Mouse (Mus musculus): Measurements from ENCODE around the gene Rcsd1. TPM values are rescaled to one million over a fixed set of nuclear protein-coding genes. Genes with fewer than 3 reads are reported as not detected.

The Rcsd1 gene
- polyA plus RNA-seq, 1 experiment from 2014 or later, result 6.1 TPM

GRCm38 (mm10) chr1:165708686-165709380, 724 bp downstream of the Rcsd1 start:
- H3K27ac ChIP-seq (replicated peaks; ENCODE audit: low read depth, low read length), result no peak overlapping the region
- no peaks in the 10 kb centered on the region; the same call in 1 of the 2 replicates for H3K27me3 ChIP-seq (ENCODE audit: control insufficient read depth, insufficient read depth, low read length)
- DNase-seq (ENCODE audit: low spot score), result no peak
- H3K36me3 ChIP-seq (ENCODE audit: control insufficient read depth, insufficient read depth, low read length), result no peaks in the 10 kb centered on the region
- no peak for ATAC-seq (ENCODE audit: insufficient number of reproducible peaks, low FRiP score, low TSS enrichment, low read depth)
- 0 out of 2 replicates have a peak overlapping the region, but pooled peaks have one; percentile 97 for H3K4me2 ChIP-seq (ENCODE audit: low read depth, severe bottlenecking)
- H3K9ac ChIP-seq (ENCODE audit: low read length), result no peak overlapping the region
- H3K4me1 ChIP-seq (ENCODE audit: control insufficient read depth, insufficient read depth, low read length), result no peaks in the 10 kb centered on the region
- no peak overlapping the region for H3K4me3 ChIP-seq (ENCODE audit: low read depth, low read length)
- 34% methylated on average over 9 of the region's 9 CpGs for WGBS
- H3K9me3 ChIP-seq (ENCODE audit: control insufficient read depth, low read length), result no peaks in the 10 kb centered on the region

- no peaks in the 10 kb centered on the region for H3K36me3 ChIP-seq (ENCODE audit: control insufficient read depth, insufficient read depth, low read length)
- H3K27ac ChIP-seq (replicated peaks; ENCODE audit: low read depth, low read length), result no peak overlapping the region
- H3K4me1 ChIP-seq (ENCODE audit: control insufficient read depth, insufficient read depth, low read length), result peaks cover 4% of the 10 kb centered on the region; the same call in 1 of the 2 replicates
- peak overlapping the region; percentile 66 for H3K4me3 ChIP-seq (ENCODE audit: low read depth, low read length)
- DNase-seq (ENCODE audit: low spot score) (peak; percentile 64), ATAC-seq (ENCODE audit: insufficient number of reproducible peaks, low FRiP score, low TSS enrichment, low read depth) (peak; percentile 46)
- under 1% methylated on average over 42 of the region's 47 CpGs for WGBS
- peak overlapping the region; percentile 97 for H3K4me2 ChIP-seq (ENCODE audit: low read depth, severe bottlenecking)
- H3K9ac ChIP-seq (ENCODE audit: low read length), result peak overlapping the region; percentile 69
- H3K27me3 ChIP-seq (ENCODE audit: control insufficient read depth, insufficient read depth, low read length), result no peaks in the 10 kb centered on the region; the same call in 1 of the 2 replicates
- no peaks in the 10 kb centered on the region for H3K9me3 ChIP-seq (ENCODE audit: control insufficient read depth, low read length)
These were observed 1.8 kb downstream of the Rcsd1 start for GRCm38 (mm10) chr1:165707640-165708322.

- Histone ChIP-seq H3K4me3 (ENCODE audit: low read depth, low read length) (peak overlapping the region; percentile 66), H3K4me2 (ENCODE audit: low read depth, severe bottlenecking) (peak overlapping the region; percentile 97), H3K27ac (replicated peaks; ENCODE audit: low read depth, low read length) (no peak overlapping the region), H3K27me3 (ENCODE audit: control insufficient read depth, insufficient read depth, low read length) (no peaks in the 10 kb centered on the region; the same call in 1 of the 2 replicates), H3K9ac (ENCODE audit: low read length) (peak overlapping the region; percentile 69; the same call in 1 of the 2 replicates), H3K36me3 (ENCODE audit: control insufficient read depth, insufficient read depth, low read length) (no peaks in the 10 kb centered on the region), H3K4me1 (ENCODE audit: control insufficient read depth, insufficient read depth, low read length) (peaks cover 10% of the 10 kb centered on the region), H3K9me3 (ENCODE audit: control insufficient read depth, low read length) (no peaks in the 10 kb centered on the region)
- WGBS, result 24% methylated on average over 10 of the region's 10 CpGs
- ATAC-seq (ENCODE audit: insufficient number of reproducible peaks, low FRiP score, low TSS enrichment, low read depth) (no peak), DNase-seq (ENCODE audit: low spot score) (no peak)
These were observed 2.3 kb downstream of the Rcsd1 start for GRCm38 (mm10) chr1:165707241-165707639.

GRCm38 (mm10) chr1:165706492-165706891, 3.1 kb downstream of the Rcsd1 start:
- WGBS, result 68% methylated on average over 4 of the region's 4 CpGs

GRCm38 (mm10) chr1:165705868-165706348, 3.6 kb downstream of the Rcsd1 start:
- 87% methylated on average over 7 of the region's 7 CpGs for WGBS
- no peaks in the 10 kb centered on the region; the same call in 1 of the 2 replicates for H3K27me3 ChIP-seq (ENCODE audit: control insufficient read depth, insufficient read depth, low read length)
- DNase-seq (ENCODE audit: low spot score) (no peak), ATAC-seq (ENCODE audit: insufficient number of reproducible peaks, low FRiP score, low TSS enrichment, low read depth) (no peak)
- no peaks in the 10 kb centered on the region for H3K36me3 ChIP-seq (ENCODE audit: control insufficient read depth, insufficient read depth, low read length)
- H3K9ac ChIP-seq (ENCODE audit: low read length), result no peak overlapping the region
- no peak overlapping the region for H3K4me2 ChIP-seq (ENCODE audit: low read depth, severe bottlenecking)
- H3K9me3 ChIP-seq (ENCODE audit: control insufficient read depth, low read length), result no peaks in the 10 kb centered on the region
- H3K4me3 ChIP-seq (ENCODE audit: low read depth, low read length), result no peak overlapping the region
- peaks cover 20% of the 10 kb centered on the region for H3K4me1 ChIP-seq (ENCODE audit: control insufficient read depth, insufficient read depth, low read length)
- no peak overlapping the region for H3K27ac ChIP-seq (replicated peaks; ENCODE audit: low read depth, low read length)

More at GRCm38 (mm10) chr1:165706492-165706891, 3.1 kb downstream of the Rcsd1 start:
- H3K4me3 ChIP-seq (ENCODE audit: low read depth, low read length), result no peak overlapping the region
- H3K9ac ChIP-seq (ENCODE audit: low read length), result no peak overlapping the region
- H3K9me3 ChIP-seq (ENCODE audit: control insufficient read depth, low read length), result no peaks in the 10 kb centered on the region
- H3K27ac ChIP-seq (replicated peaks; ENCODE audit: low read depth, low read length), result no peak overlapping the region
- H3K4me1 ChIP-seq (ENCODE audit: control insufficient read depth, insufficient read depth, low read length), result peaks cover 17% of the 10 kb centered on the region
- ATAC-seq (ENCODE audit: insufficient number of reproducible peaks, low FRiP score, low TSS enrichment, low read depth), result no peak
- H3K36me3 ChIP-seq (ENCODE audit: control insufficient read depth, insufficient read depth, low read length), result no peaks in the 10 kb centered on the region
- no peak for DNase-seq (ENCODE audit: low spot score)
- H3K4me2 ChIP-seq (ENCODE audit: low read depth, severe bottlenecking), result peak overlapping the region; percentile 14; the same call in 1 of the 2 replicates
- H3K27me3 ChIP-seq (ENCODE audit: control insufficient read depth, insufficient read depth, low read length), result no peaks in the 10 kb centered on the region; the same call in 1 of the 2 replicates

- H3K27ac ChIP-seq (replicated peaks; ENCODE audit: low read depth, low read length), result no peak overlapping the region
- H3K4me3 ChIP-seq (ENCODE audit: low read depth, low read length), result no peak overlapping the region
- no peak for DNase-seq (ENCODE audit: low spot score)
- H3K27me3 ChIP-seq (ENCODE audit: control insufficient read depth, insufficient read depth, low read length), result no peaks in the 10 kb centered on the region; the same call in 1 of the 2 replicates
- H3K4me1 ChIP-seq (ENCODE audit: control insufficient read depth, insufficient read depth, low read length), result peaks cover 21% of the 10 kb centered on the region
- WGBS, result 62% methylated on average over 6 of the region's 6 CpGs
- no peaks in the 10 kb centered on the region for H3K9me3 ChIP-seq (ENCODE audit: control insufficient read depth, low read length)
- no peak for ATAC-seq (ENCODE audit: insufficient number of reproducible peaks, low FRiP score, low TSS enrichment, low read depth)
- no peak overlapping the region for H3K9ac ChIP-seq (ENCODE audit: low read length)
- H3K4me2 ChIP-seq (ENCODE audit: low read depth, severe bottlenecking), result no peak overlapping the region
- H3K36me3 ChIP-seq (ENCODE audit: control insufficient read depth, insufficient read depth, low read length), result no peaks in the 10 kb centered on the region
These were observed 4.2 kb downstream of the Rcsd1 start for GRCm38 (mm10) chr1:165705368-165705767.

GRCm38 (mm10) chr1:165704841-165705240, 4.7 kb downstream of the Rcsd1 start:
- Histone ChIP-seq H3K9me3 (ENCODE audit: control insufficient read depth, low read length) (no peaks in the 10 kb centered on the region), H3K36me3 (ENCODE audit: control insufficient read depth, insufficient read depth, low read length) (no peaks in the 10 kb centered on the region), H3K27me3 (ENCODE audit: control insufficient read depth, insufficient read depth, low read length) (no peaks in the 10 kb centered on the region; the same call in 1 of the 2 replicates), H3K4me1 (ENCODE audit: control insufficient read depth, insufficient read depth, low read length) (peaks cover 23% of the 10 kb centered on the region), H3K4me2 (ENCODE audit: low read depth, severe bottlenecking) (no peak overlapping the region), H3K4me3 (ENCODE audit: low read depth, low read length) (no peak overlapping the region), H3K9ac (ENCODE audit: low read length) (no peak overlapping the region), H3K27ac (replicated peaks; ENCODE audit: low read depth, low read length) (no peak overlapping the region)
- WGBS, result 76% methylated on average over 3 of the region's 3 CpGs
- DNase-seq (ENCODE audit: low spot score) (no peak), ATAC-seq (ENCODE audit: insufficient number of reproducible peaks, low FRiP score, low TSS enrichment, low read depth) (no peak)

- Histone ChIP-seq H3K9ac (ENCODE audit: low read length) (peak overlapping the region; percentile 13; the same call in 1 of the 2 replicates), H3K36me3 (ENCODE audit: control insufficient read depth, insufficient read depth, low read length) (no peaks in the 10 kb centered on the region), H3K27me3 (ENCODE audit: control insufficient read depth, insufficient read depth, low read length) (no peaks in the 10 kb centered on the region), H3K27ac (replicated peaks; ENCODE audit: low read depth, low read length) (no peak overlapping the region; the same call in 1 of the 2 replicates), H3K9me3 (ENCODE audit: control insufficient read depth, low read length) (no peaks in the 10 kb centered on the region), H3K4me2 (ENCODE audit: low read depth, severe bottlenecking) (peak overlapping the region; percentile 43), H3K4me1 (ENCODE audit: control insufficient read depth, insufficient read depth, low read length) (peaks cover 23% of the 10 kb centered on the region), H3K4me3 (ENCODE audit: low read depth, low read length) (peak overlapping the region; percentile 12)
- 8% methylated on average over 19 of the region's 19 CpGs for WGBS
- peak; percentile 78 for DNase-seq (ENCODE audit: low spot score)
- ATAC-seq (ENCODE audit: insufficient number of reproducible peaks, low FRiP score, low TSS enrichment, low read depth), result peak; percentile 58; the same call in 1 of the 2 replicates
These were observed 7.1 kb downstream of the Rcsd1 start for GRCm38 (mm10) chr1:165702221-165703031.
